Mouse (Mus musculus) CH12F3 (cell line): ENCODE measurements around the gene Pde8b.

Source experiments
- in situ Hi-C: fragments of 300-500 bp; cut with MboI; formaldehyde crosslinking; loops from 2 replicates; pipeline ENCODE4 v1.14.3; 2020; ENCODE audit warnings: low sequenced_read_pairs

Gene Pde8b

GRCm38 (mm10) chr13:95091546-95092445 lies 158.3 kb downstream of the Pde8b start:
- in situ Hi-C loops, result no loop called here

- in situ Hi-C loops, result no loop called here
Observed at GRCm38 (mm10) chr13:95087358-95087787, 162.8 kb downstream of the Pde8b start.

- in situ Hi-C loops, result no loop called here
Observed at GRCm38 (mm10) chr13:95086033-95086432, 164.1 kb downstream of the Pde8b start.

- in situ Hi-C loops, result no loop called here
Observed at GRCm38 (mm10) chr13:95082611-95083010, 167.5 kb downstream of the Pde8b start.

GRCm38 (mm10) chr13:95081082-95081481 lies 169.1 kb downstream of the Pde8b start:
- in situ Hi-C loops, result no loop called here

GRCm38 (mm10) chr13:95078492-95078891 lies 171.6 kb downstream of the Pde8b start:
- in situ Hi-C loops, result no loop called here

GRCm38 (mm10) chr13:95077688-95078087 lies 172.4 kb downstream of the Pde8b start:
- in situ Hi-C loops, result no loop called here

- in situ Hi-C loops, result no loop called here
Observed at GRCm38 (mm10) chr13:95076142-95076541, 174.0 kb downstream of the Pde8b start.

GRCm38 (mm10) chr13:95073445-95074172 lies 176.5 kb downstream of the Pde8b start:
- in situ Hi-C loops, result no loop called here

- in situ Hi-C loops, result no loop called here
Observed at GRCm38 (mm10) chr13:95070268-95070667, 179.9 kb downstream of the Pde8b start.

- in situ Hi-C loops, result no loop called here
Observed at GRCm38 (mm10) chr13:95067854-95068253, 182.3 kb downstream of the Pde8b start.

- in situ Hi-C loops, result no loop called here
Observed at GRCm38 (mm10) chr13:95063390-95064017, 186.6 kb downstream of the Pde8b start.

GRCm38 (mm10) chr13:95058885-95059284 lies 191.3 kb downstream of the Pde8b start:
- in situ Hi-C loops, result no loop called here

- in situ Hi-C loops, result no loop called here
Observed at GRCm38 (mm10) chr13:95056501-95057280, 193.4 kb downstream of the Pde8b start.

- in situ Hi-C loops, result no loop called here
Observed at GRCm38 (mm10) chr13:95055742-95056388, 194.3 kb downstream of the Pde8b start.

- in situ Hi-C loops, result no loop called here
Observed at GRCm38 (mm10) chr13:95052421-95052820, 197.7 kb downstream of the Pde8b start.

- in situ Hi-C loops, result no loop called here
Observed at GRCm38 (mm10) chr13:95050398-95050797, 199.7 kb downstream of the Pde8b start.

- in situ Hi-C loops, result no loop called here
Observed at GRCm38 (mm10) chr13:95044108-95044507, 206.0 kb downstream of the Pde8b start.

GRCm38 (mm10) chr13:95040140-95040738 lies 209.9 kb downstream of the Pde8b start:
- in situ Hi-C loops, result no loop called here

GRCm38 (mm10) chr13:95038200-95038599 lies 211.9 kb downstream of the Pde8b start:
- in situ Hi-C loops, result no loop called here
